27 mouse cellular contexts compared by ENCODE assay signal in genomic region chr8:78266231-78266630, GRCm38 (mm10). TPM values are rescaled to one million over a fixed set of nuclear protein-coding genes. Genes with fewer than 3 reads are reported as not detected.
DNase-seq lines count a peak whose midpoint lies in the region; ATAC-seq and TF ChIP-seq lines count a peak whose summit lies in the region.
"Had no signal": no experiment of that assay in that cellular context is flagged by ENCODE, and none has a peak within 500 bp of the region (broad histone marks: within the 10 kb centered on the region; RNA-seq: fewer than 3 reads in every experiment).

No protein-coding gene starts in this region.

- peak; percentile 96 for TF ChIP-seq EP300 in CH12.LX (IDR thresholded peaks at IDR 0.05; ENCODE audit: low read length)

- peaks cover 20% of the 10 kb centered on the region for H3K4me1 ChIP-seq in limb, embryonic 11.5 days (ENCODE audit: control insufficient read depth, insufficient read depth, low read length)
- H3K4me1 ChIP-seq in limb, embryonic 10.5 days = peaks cover 41% of the 10 kb centered on the region
- peaks cover 17 to 60% of the 10 kb centered on the region in 2 experiments for H3K4me1 ChIP-seq in CH12.LX (ENCODE audit: control insufficient read depth in 1 of 2, insufficient read depth in 2 of 2)

- no peak for TF ChIP-seq RAD21 in CH12.LX (IDR thresholded peaks at IDR 0.05; ENCODE audit: low read depth, low read length)

- no peak for ATAC-seq in limb, embryonic 11.5 days (ENCODE audit: insufficient number of reproducible peaks, low FRiP score, low TSS enrichment, low read depth)
- ATAC-seq in erythroblast, adult 5-6 weeks (replicated peaks; ENCODE audit: low FRiP score, poor library complexity, severe bottlenecking) = no peak
- ATAC-seq: activated CD4-positive, CD25-positive, alpha-beta regulatory T cell, adult 4 months; CD4-positive, CD25-positive, alpha-beta regulatory T cell, adult 4 months; Patski had no signal

- no peaks in the 10 kb centered on the region for H3K27me3 ChIP-seq in limb, embryonic 11.5 days (ENCODE audit: control insufficient read depth, insufficient read depth, low read length)
- H3K27me3 ChIP-seq in limb, embryonic 10.5 days (ENCODE audit: low read depth, poor library complexity, severe bottlenecking) = peaks cover 22% of the 10 kb centered on the region
- H3K27me3 ChIP-seq in CH12.LX (replicated peaks) = no peaks in the 10 kb centered on the region

- H3K36me3 ChIP-seq in limb, embryonic 11.5 days (ENCODE audit: control insufficient read depth, insufficient read depth, low read length) = no peaks in the 10 kb centered on the region
- no peaks in the 10 kb centered on the region for H3K36me3 ChIP-seq in limb, embryonic 10.5 days
- H3K36me3 ChIP-seq in CH12.LX (replicated peaks in 1 of 2; ENCODE audit: control insufficient read depth in 1 of 2, insufficient read depth in 1 of 2, low read length in 1 of 2) = no peaks in the 10 kb centered on the region
- H3K36me3 ChIP-seq: G1E had no signal

- no peak overlapping the region for H3K4me3 ChIP-seq in limb, embryonic 11.5 days (ENCODE audit: low read depth, low read length)
- H3K4me3 ChIP-seq in limb, embryonic 10.5 days = no peak overlapping the region
- peak overlapping the region in 1 of 3 experiments; percentile 18 for H3K4me3 ChIP-seq in CH12.LX (replicated peaks in 1 of 3; ENCODE audit: low read depth in 2 of 3, low read length in 2 of 3, poor library complexity in 1 of 3)
- H3K4me3 ChIP-seq in left cerebral cortex, adult 2 months = no peak overlapping the region

- intact Hi-C loops in left cerebral cortex, adult 2 months (cut with DNase I) = no loop called here

- dilution Hi-C loops in CH12.LX (cut with MboI; ENCODE audit: extremely low pct_ligation_motif_present, extremely low pct_unique_long_range_greater_than_20kb, low sequenced_read_pairs) = no loop called here

- 0 out of 2 replicates have a peak overlapping the region, but pooled peaks have one; percentile 12 for H3K27ac ChIP-seq in limb, embryonic 11.5 days (replicated peaks; ENCODE audit: low read depth, low read length)
- H3K27ac ChIP-seq in limb, embryonic 10.5 days = no peak overlapping the region
- peak overlapping the region; percentile 84 for H3K27ac ChIP-seq in CH12.LX (ENCODE audit: insufficient read depth, low read depth)
- H3K27ac ChIP-seq in left cerebral cortex, adult 2 months = no peak overlapping the region

- in situ Hi-C loops in CH12.LX (cut with MboI; ENCODE audit: low pct_ligation_motif_present, low pct_unique_long_range_greater_than_20kb, low sequenced_read_pairs) = loop anchor here (25.0 kb wide), 1 partner anchor 371 kb away; no protein-coding TSS in a partner anchor

- DNase-seq in limb, embryonic 11.5 days (ENCODE audit: low spot score) = no peak
- DNase-seq in limb, embryonic 10.5 days (ENCODE audit: low spot score) = no peak
- DNase-seq in A20 (ENCODE audit: low read depth, low spot score) (peak; percentile 31), CH12.LX (ENCODE audit: extremely low read depth) (peak; percentile 51)
- DNase-seq in forelimb bud, embryonic 11.5 days (ENCODE audit: low read depth, low spot score) = peak; percentile 38
- DNase-seq in cerebellum, postnatal 14 days = no peak
- no peak for DNase-seq in left cerebral cortex, adult 2 months (ENCODE audit: extremely low spot score in 1 of 2, low spot score in 2 of 2)
- DNase-seq: adrenal gland, adult 2 months; adrenal gland, adult 8-10 months; adrenal gland, postnatal 10 days; adrenal gland, postnatal 14 days; adrenal gland, postnatal 25 days; adrenal gland, postnatal 36 days; B cell, adult 2 months; cerebellum, adult 11 months; cerebellum, adult 11-12 months; cerebellum, adult 18-20 months; cerebellum, adult 2 months had no signal

- no peak overlapping the region for H3K9ac ChIP-seq in limb, embryonic 11.5 days (ENCODE audit: low read length)
- no peak overlapping the region for H3K9ac ChIP-seq in CH12.LX (ENCODE audit: insufficient read depth, low read depth)

- WGBS in limb, embryonic 11.5 days = 12% methylated on average over 3 of the region's 3 CpGs
- WGBS in limb, embryonic 10.5 days = 19% methylated on average over 3 of the region's 3 CpGs

- H3K9me3 ChIP-seq in limb, embryonic 11.5 days (ENCODE audit: control insufficient read depth, low read length) = no peaks in the 10 kb centered on the region
- no peaks in the 10 kb centered on the region for H3K9me3 ChIP-seq in limb, embryonic 10.5 days (replicated peaks)
- H3K9me3 ChIP-seq in CH12.LX (replicated peaks; ENCODE audit: low read length) = no peaks in the 10 kb centered on the region
- H3K9me3 ChIP-seq: G1E had no signal

- H3K79me2 ChIP-seq in CH12.LX (replicated peaks; ENCODE audit: control insufficient read depth, extremely low read depth, insufficient read depth, poor library complexity, severe bottlenecking) = no peaks in the 10 kb centered on the region

- H3K4me2 ChIP-seq in limb, embryonic 11.5 days (ENCODE audit: low read depth, severe bottlenecking) = no peak overlapping the region
- peak overlapping the region; percentile 69 for H3K4me2 ChIP-seq in CH12.LX (ENCODE audit: insufficient read depth, low read depth, poor library complexity, severe bottlenecking)

- TF ChIP-seq CTCF in CH12.LX (conservative IDR thresholded peaks at IDR 0.05 in 1 of 2, IDR thresholded peaks at IDR 0.05 in 1 of 2; ENCODE audit: low read depth in 2 of 2, low read length in 2 of 2) = no peak
- no peak for TF ChIP-seq CTCF in left cerebral cortex, adult 2 months (IDR thresholded peaks at IDR 0.05)

- no peak for TF ChIP-seq POLR2A in CH12.LX (IDR thresholded peaks at IDR 0.05; ENCODE audit: low read depth, low read length)

TF ChIP-seq in CH12.LX, 34 proteins besides CTCF, POLR2A, EP300 and RAD21:
- no peak for TF ChIP-seq KAT2A (IDR thresholded peaks at IDR 0.05; ENCODE audit: insufficient replicate concordance, low read length)
- TF ChIP-seq JUN (IDR thresholded peaks at IDR 0.05; ENCODE audit: insufficient read depth, low read depth, low read length) = peak; percentile 93
- peak; percentile 77; the same call in 1 of the 2 replicates for TF ChIP-seq MEF2A (IDR thresholded peaks at IDR 0.05; ENCODE audit: borderline replicate concordance, low read depth, low read length)
- TF ChIP-seq CHD1 (IDR thresholded peaks at IDR 0.05; ENCODE audit: low read depth, low read length) = peak; percentile 42; the same call in 1 of the 2 replicates
- TF ChIP-seq MAFK (IDR thresholded peaks at IDR 0.05; ENCODE audit: insufficient replicate concordance, low read length) = 0 out of 2 replicates have a peak, but pooled peaks have one; percentile 30
- peak; percentile 76 for TF ChIP-seq RCOR1 (conservative IDR thresholded peaks at IDR 0.05; ENCODE audit: low read depth, low read length)
- peak; percentile 89 for TF ChIP-seq ETS1 (conservative IDR thresholded peaks at IDR 0.05; ENCODE audit: low read depth, low read length)
- TF ChIP-seq TCF12 (IDR thresholded peaks at IDR 0.05; ENCODE audit: low read depth, low read length) = peak; percentile 59; the same call in 1 of the 2 replicates
- TF ChIP-seq E2F4 (IDR thresholded peaks at IDR 0.05; ENCODE audit: insufficient replicate concordance, low read depth, low read length) = no peak
- TF ChIP-seq MAZ (IDR thresholded peaks at IDR 0.05; ENCODE audit: low read depth, low read length) = peak; percentile 74; the same call in 1 of the 2 replicates
- TF ChIP-seq JUND (conservative IDR thresholded peaks at IDR 0.05; ENCODE audit: low read depth, low read length) = peak; percentile 91
- TF ChIP-seq TBP (conservative IDR thresholded peaks at IDR 0.05; ENCODE audit: low read depth, low read length) = 0 out of 2 replicates have a peak, but pooled peaks have one; percentile 40
- TF ChIP-seq BHLHE40 (IDR thresholded peaks at IDR 0.05; ENCODE audit: low read depth, low read length) = peak; percentile 97
- peak; percentile 85 for TF ChIP-seq ZNF384 (IDR thresholded peaks at IDR 0.05; ENCODE audit: low read depth, low read length)
- TF ChIP-seq NELFE (IDR thresholded peaks at IDR 0.05; ENCODE audit: low read depth, low read length) = peak; percentile 12; the same call in 1 of the 2 replicates
- TF ChIP-seq USF2 (conservative IDR thresholded peaks at IDR 0.05; ENCODE audit: low read depth, low read length) = no peak
- TF ChIP-seq SIN3A (IDR thresholded peaks at IDR 0.05; ENCODE audit: low read length) = peak; percentile 55; the same call in 1 of the 2 replicates
- no peak for TF ChIP-seq UBTF (IDR thresholded peaks at IDR 0.05; ENCODE audit: low read depth, low read length)
- TF ChIP-seq MXI1 (IDR thresholded peaks at IDR 0.05; ENCODE audit: low read depth, low read length) = 0 out of 2 replicates have a peak, but pooled peaks have one; percentile 23
- peak; percentile 95 for TF ChIP-seq IRF4 (IDR thresholded peaks at IDR 0.05; ENCODE audit: low read depth, low read length)
- no peak for TF ChIP-seq ELF1 (IDR thresholded peaks at IDR 0.05; ENCODE audit: low read depth, low read length)
- 0 out of 2 replicates have a peak, but pooled peaks have one; percentile 26 for TF ChIP-seq MYC (IDR thresholded peaks at IDR 0.05; ENCODE audit: low read depth, low read length)

RNA-seq across cellular contexts. Expression of gene Ttc29, which starts 53.1 kb away (rescaled TPM):
- polyA plus RNA-seq in limb, embryonic 11.5 days (2014; fragmentation: Nextera tagmentation; extraction: Ambion mirVana) = not detected in 2 replicates
- polyA plus RNA-seq in limb, embryonic 10.5 days (2016; fragmentation: Nextera tagmentation; extraction: Ambion mirVana) = not detected in 2 replicates
- total RNA-seq in CH12.LX (2012; rRNA removed) = not detected in 2 replicates
- total RNA-seq in CH12.LX (2014; rRNA removed) = not detected in 2 replicates
- polyA plus RNA-seq in CH12.LX (2012; ENCODE audit: insufficient read length, low read depth) = not detected in 2 replicates
- total RNA-seq in left cerebral cortex, adult 2 months (2021) = under 1 TPM in 1 of 2 experiments, not detected in 1; 0.14 TPM
- total RNA-seq in erythroblast, adult 5-6 weeks (2015; ENCODE audit: low replicate concordance) = not detected in 2 replicates
- total RNA-seq in erythroblast, adult 5-6 weeks (2017; ENCODE audit: low replicate concordance) = not detected in 2 replicates
- total RNA-seq: adrenal gland, adult 18-20 months; adrenal gland, adult 2 months; adrenal gland, adult 8-10 months; adrenal gland, postnatal 10 days; adrenal gland, postnatal 14 days; adrenal gland, postnatal 25 days; adrenal gland, postnatal 36 days; adrenal gland, postnatal 4 days; MEL had no signal
- polyA plus RNA-seq: activated CD4-positive, CD25-positive, alpha-beta regulatory T cell, adult 4 months; adrenal gland, adult 2 months; C2C12; CD4-positive, CD25-positive, alpha-beta regulatory T cell, adult 4 months; Patski had no signal

Comparison
In these comparisons a context has a peak if more than half of its experiments do, and no peak if none do; other contexts are left out.
1. H3K27ac ChIP-seq: peak in limb, embryonic 11.5 days (single experiment) and CH12.LX (single experiment); none in limb, embryonic 10.5 days (single experiment) and left cerebral cortex, adult 2 months (single experiment).
2. DNase-seq: peak in A20 (single experiment), CH12.LX (single experiment) and forelimb bud, embryonic 11.5 days (single experiment); none in limb, embryonic 11.5 days (single experiment), limb, embryonic 10.5 days (single experiment), cerebellum, postnatal 14 days (0 of 2) and left cerebral cortex, adult 2 months (0 of 2).